Mouse (Mus musculus): ENCODE results near the gene Oxsr1.
"Not testable (repeated sequence)": the region's sequence is repeated elsewhere in the genome, so short reads cannot be mapped to it uniquely, and the experiment has no call there.

DNA sequence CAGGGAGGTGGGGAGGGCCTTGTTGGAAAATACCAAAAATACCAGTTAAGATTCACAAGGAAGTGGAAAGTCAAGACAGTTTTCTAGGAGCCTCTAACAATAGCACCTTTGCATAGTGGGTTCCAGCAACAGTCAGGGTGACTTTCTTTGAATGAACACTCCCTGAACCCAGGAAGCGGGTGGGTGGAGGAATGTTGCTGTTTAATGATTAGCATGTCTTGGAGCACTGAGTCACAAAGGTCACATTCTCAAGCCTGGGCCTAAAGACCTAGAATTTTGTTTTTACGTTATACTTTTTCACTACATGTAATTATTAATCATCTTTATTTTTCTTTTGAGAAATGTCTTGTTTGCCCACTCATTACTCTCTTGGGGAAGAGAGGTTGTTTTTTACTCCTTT is 106.9 kb downstream of the Oxsr1 start:
- TF ChIP-seq CTCF (IDR thresholded peaks at IDR 0.05; ENCODE audit: borderline replicate concordance, extremely low read depth, insufficient read depth, insufficient read length); POLR2A (IDR thresholded peaks at IDR 0.05; ENCODE audit: borderline replicate concordance, extremely low read depth, insufficient read depth, insufficient read length, poor library complexity, severe bottlenecking): not testable (repeated sequence)

Data from brain, embryonic 14.5 days (tissue).